Mouse (Mus musculus) T-cell, adult 2 months (primary cell): Measurements from ENCODE around the gene Erich2.
"Not testable (repeated sequence)": the region's sequence is repeated elsewhere in the genome, so short reads cannot be mapped to it uniquely, and the experiment has no call there.

Experiments
- DNase-seq: peaks from one replicate; pipeline ENCODE4 v3.0.0; 2022; ENCODE audit warnings: low spot score

Gene Erich2

DNA sequence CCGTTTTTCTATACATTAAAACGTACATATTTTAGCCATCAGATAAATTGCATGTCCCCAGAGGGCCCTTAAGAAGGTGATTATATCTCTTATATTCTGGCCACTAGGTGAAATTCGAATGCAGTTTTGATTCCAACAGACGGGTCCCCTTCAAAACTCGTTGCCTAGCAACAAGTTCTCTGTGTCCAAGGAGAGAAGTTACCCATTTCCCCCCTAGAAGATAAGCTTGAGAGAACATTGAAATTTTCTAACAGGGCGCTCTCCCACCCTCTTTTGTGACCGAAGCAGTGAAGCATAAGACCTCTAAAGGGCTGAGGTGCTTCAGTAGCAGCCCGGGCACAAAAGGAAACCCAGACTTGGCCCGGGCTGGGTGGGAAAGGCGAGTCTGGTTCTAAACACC lies at the start of gene Erich2:
Gene Erich2 (plus strand): TSS at position 324 of the 400 bp plus-strand sequence.
- DNase-seq, result no peak

DNA sequence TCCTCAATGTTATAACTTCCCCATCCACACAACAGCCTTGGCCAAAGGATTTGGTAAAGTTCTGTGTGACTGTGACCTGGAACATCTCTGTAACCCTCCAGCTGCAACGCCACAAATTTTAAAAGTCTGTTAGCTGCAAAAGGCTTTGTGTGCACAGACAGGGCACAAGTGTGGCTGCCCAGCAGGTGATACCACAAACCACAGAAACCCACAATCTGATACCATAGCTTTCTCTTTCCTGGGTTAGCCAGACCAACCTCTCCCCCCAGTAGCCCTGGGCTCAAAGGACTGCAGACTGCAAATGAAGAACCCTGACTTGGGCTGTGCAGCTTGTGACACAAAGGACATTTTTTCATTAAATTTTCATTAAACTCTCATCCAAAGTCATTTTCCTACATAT lies 45.0 kb upstream of the Erich2 start:
- DNase-seq, result no peak

DNA sequence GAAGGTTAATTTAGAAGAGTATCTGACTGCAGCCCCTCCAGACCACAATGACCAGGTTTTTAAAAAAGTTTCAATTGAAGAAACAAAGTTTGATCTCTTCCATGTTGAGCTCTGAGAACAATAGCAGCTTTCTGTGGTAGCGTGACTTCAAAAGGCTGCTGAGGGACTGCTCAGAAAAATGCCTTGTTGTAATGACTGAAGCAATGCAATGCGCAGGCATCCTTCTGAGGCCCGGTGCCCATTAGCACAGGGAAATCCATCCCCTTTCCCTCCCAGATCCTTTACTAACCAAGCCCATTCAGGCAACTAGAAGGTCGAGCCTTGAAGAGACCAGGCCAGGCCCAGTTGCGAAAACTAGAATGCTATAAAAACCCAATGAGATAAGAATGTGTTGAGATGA lies 37.5 kb upstream of the Erich2 start:
- no peak for DNase-seq

DNA sequence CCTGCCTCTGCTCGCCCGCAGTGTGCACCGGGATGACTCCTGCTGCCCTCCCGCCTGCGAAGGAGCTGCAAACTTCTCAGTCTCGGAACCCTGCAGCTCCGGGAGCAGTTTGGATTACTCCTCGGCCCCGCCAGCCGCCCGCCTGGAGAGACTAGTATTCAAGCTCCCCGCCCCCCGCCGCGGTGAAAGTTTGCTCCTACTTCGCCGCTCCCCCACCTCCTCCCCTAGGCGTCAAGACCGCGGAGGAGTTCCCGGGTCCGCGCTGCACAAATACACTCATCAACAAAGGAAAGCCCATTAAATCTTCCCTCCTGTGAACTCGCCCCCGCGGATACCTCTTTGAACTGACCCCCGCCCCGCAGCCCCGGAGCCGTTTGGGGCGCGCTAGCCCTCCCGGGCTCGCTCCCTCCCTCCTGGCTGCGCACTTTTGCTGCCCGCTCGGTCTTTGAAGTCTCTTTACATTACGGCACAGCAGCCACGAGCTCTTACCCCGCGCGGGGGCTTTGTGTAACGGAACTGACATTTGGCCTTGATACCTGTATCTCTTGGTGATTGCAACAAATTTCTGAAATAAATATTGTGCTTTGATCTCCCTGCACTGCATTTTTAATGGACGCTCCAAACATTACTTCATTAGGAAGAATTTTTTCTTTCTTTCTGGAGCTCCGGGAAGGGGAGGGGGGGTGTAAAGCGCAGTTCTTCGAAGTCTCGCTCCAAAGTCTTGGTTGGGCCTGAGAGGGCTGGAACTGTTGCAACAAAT lies 36.6 kb upstream of the Erich2 start:
- DNase-seq, result no peak

DNA sequence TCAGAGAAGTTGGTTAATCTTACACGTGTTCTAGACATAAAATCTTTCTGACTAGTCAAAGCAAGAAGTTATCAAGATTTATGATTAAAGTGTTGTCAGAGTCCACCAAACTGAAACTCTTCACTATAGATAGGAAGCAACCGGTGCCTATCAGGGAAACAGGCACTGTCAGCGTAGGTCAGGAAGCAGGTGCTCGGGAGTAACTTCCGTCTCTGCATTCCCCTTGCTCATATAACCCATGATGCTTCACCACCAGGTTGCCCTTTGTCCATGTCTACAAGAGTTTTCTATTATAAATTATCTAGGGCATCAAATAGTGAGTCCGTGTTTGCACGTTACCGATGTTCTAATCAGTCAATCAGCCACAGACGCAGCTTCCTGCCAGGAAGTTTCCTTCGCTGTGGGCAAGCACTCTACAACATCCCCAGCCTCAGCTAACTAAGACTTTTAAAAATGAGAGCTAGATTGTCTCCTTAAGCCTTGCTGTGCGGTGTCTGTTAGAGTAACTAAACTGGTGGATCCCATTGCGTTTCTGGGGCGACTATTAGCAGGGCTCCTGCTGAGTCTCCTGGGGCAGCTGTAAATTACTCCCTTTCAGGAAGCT lies 10.8 kb upstream of the Erich2 start:
- no peak for DNase-seq

DNA sequence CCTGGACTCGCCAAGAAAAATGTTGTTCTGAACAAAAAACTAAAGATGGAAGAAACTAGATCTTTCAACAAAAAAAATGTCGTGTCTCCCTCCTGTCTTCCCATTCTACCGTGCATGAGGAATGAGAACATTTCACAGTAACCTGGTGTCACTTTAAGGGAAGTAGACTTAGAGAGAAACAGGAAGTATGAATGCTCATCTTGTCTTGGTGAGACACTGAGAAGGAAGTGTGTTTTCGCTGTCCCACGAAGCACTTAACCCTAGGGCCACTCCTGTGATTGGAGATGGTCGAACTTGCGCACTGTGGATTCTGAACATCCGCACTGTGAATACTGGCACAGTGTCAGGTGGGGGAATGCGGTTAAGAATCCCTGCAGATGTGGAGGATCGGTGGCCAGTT lies 5.2 kb upstream of the Erich2 start:
- no peak for DNase-seq

DNA sequence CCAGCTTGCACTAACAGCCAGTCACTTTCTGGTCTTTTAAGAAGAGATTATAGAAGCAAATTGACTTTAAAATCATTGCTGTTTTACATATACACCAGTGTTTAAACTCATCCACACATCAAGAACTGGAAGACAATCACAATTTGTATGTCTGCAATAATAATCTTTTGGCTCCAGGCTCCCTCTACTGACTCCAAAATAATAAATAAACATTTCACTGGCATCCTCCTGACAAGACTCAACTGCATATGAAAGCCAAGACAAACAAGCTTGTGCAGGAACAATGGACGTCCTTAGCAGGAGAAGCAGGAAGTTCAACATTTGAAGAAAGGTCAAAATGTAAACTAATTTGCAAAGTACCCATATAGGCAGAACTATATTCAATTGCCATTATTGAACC lies 3.4 kb upstream of the Erich2 start:
- no peak for DNase-seq

DNA sequence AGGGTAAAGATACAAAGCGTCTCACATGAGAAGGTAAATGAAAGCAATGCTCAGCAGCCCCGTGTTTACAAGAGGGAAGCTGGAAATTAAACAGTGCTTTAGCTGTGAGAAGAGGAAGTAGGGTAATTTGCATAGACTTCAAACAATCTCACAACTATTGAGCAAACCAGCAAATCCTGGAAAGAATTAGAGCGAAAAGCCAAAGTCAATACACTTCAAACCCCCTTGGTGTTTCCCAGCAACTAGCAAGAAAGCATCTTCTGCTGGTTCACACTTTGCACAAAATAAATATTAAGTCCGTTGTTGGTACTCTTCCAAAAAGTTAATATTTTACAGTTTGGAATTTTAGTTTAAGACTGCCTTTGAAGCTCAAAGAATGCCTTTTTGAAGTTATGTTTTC lies 2.7 kb upstream of the Erich2 start:
- no peak for DNase-seq

DNA sequence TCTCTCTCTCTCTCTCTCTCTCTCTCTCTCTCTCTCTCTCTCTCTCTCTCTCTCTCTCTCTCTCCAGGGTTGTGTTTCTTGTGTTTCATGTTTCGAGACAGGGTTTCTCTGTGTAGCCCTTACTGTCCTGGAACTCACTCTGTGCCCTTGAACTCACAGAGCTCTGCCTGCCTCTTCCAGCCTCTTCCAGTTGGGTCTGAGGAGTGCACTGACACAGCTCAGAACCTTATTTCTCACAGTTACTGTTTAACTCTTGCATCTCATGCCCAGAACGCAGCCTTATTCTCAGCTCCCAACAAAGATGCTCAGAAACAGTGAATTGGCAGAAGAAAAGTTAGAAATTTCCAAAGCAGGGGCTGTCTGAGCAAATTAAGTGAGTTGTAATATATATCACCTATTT lies 2.2 kb upstream of the Erich2 start:
- no peak for DNase-seq

DNA sequence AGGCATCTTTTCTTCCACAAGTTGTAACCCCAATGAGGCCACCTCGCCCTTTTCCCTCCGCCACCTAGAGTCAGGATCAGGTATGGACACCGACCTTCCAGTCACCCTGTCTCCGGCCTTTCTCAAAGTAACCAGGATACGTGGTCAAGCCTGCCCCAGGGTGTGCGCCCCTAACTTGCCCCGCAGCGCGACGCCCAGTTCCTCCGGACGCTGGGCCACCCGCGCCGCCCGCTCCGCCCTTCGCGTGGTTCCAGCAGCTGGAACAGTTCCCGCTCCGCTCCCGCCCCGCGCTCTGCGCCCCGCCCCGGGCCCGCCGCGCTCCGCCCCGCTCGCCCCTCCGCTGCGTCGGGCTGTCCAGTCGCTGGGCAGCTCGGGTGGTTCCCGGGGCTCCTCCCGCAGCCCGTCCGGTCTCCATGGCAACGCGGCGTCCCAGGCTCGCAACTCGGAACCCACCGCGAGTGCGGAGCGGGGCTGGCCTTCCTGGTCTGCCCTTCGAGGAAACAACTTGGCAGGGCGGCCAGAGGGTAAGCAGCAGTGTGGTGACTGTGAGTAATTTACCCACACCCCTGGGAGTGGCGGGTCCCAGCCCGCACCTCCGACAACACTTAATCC lies 508 bp downstream of the Erich2 start:
- DNase-seq, result peak; percentile 4

DNA sequence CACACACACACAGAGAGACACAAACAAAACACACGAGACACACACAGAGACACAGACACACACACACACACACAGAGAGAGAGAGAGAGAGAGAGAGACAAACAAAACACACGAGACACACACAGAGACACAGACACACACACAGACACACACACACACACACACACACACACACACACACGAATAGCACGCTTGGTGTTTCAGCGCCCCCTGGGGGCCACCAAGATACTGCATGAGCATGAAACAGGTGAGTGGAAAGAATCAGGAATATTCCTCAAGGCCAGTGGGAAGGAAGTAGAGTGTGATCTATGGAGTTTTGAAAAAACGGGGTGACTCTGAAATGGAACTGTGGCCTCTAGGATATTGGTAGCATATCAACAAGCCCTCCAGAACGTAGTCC lies 29.7 kb downstream of the Erich2 start:
- DNase-seq, result not testable (repeated sequence)

DNA sequence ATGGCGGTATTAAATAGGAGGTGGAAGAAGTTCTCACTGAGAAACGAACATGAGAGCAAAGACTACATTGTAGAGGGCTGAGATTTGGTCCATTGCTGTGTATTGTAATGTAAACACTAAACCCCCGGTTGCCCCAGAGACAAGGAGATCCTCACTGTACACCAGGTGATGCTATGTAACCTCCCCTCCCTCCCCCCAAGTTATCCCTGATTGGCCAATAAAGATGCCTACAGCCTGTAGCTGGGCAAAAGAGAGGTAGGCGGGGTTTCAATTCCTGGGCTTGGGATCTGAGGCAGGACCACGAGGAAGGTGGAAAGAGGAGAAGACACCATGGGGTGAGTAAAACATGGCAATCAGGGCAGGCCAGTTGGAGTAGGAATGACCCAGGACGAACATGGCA lies 42.1 kb downstream of the Erich2 start:
- no peak for DNase-seq

DNA sequence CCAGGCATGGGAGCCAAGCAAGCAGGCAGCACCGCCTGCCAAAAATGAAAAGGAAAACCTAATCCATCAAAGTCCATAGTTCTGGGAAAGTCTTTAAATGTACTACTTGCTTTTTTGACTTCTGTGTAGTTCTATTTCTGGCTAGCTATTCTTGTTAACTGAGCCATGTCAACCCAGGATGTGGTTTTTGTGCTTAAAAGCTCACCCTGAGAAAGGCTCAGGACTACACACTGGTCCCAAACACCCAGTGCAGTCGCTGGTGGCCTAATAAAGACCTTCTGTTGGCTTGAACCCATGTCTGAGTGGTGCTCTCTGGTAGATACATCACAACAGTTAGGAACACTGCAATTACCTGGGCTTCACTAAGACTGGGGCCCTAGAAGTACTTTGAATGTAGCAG lies 42.8 kb downstream of the Erich2 start:
- no peak for DNase-seq

DNA sequence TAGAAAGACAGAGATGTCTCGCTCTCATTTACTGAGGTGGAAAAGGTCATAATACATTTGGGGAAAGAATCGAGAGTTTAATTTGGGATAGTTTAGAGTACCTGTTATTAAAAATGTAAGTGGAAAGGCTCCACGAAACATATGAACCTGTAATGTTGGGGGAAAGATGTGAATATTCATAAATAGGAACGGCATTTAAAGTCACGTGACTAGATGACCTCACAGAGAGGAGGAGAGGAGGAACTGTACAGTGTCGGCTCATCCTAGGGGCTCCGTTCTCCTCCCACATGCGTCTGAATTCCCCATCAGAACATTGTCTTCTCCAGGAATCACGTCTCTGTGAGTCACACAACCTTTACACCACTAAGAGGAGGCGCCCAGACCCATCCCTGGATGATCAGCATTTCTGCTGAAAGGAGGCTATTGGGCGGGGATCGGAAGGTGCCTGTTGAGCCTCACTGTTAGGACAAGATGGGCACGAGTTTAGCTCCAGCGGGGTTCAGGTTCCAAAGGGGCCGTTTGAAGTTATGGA lies 43.5 kb downstream of the Erich2 start:
- no peak for DNase-seq

DNA sequence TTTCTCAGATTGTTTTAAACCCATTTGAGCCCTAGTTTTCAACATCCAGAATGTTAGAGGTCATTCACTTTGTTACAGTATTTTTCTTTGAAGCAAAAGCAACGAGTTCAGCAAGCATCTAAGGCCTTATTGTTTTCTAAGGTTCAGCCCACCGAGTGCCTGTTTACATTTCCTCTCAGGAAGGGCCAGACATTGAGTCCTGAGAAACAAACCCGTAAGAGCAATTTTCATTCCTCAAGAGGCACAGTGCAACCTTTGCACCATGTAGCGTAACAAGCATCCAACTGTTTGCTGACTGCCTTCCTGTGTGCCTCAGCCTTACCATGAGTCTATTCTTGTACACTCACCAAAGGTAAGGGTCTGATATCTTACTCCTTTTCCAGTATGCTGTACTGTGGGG lies 44.2 kb downstream of the Erich2 start, which contains the start of gene Gad1:
Gene Gad1 (plus strand): TSS at position 301 of the 400 bp plus-strand sequence.
- no peak for DNase-seq

DNA sequence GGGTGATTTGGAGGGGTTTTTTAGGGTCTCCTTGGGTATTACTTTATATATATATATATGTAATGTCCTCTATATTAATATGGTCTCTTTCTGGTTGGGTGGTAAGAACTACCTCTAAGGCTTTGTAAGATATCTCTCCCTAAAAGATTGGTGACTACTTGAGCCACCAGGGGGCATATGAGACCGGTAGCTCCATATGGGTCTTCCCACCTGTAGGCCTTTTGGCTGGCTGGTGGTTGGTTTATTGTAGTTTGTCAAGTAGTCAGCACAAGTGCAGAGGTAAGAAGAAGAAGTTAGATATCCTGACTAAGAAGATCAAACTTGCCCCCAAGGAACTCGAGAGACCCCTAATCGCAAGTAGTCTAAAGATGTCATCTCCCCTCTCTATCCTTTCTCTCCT lies 45.2 kb downstream of the Erich2 start:
- DNase-seq, result no peak

DNA sequence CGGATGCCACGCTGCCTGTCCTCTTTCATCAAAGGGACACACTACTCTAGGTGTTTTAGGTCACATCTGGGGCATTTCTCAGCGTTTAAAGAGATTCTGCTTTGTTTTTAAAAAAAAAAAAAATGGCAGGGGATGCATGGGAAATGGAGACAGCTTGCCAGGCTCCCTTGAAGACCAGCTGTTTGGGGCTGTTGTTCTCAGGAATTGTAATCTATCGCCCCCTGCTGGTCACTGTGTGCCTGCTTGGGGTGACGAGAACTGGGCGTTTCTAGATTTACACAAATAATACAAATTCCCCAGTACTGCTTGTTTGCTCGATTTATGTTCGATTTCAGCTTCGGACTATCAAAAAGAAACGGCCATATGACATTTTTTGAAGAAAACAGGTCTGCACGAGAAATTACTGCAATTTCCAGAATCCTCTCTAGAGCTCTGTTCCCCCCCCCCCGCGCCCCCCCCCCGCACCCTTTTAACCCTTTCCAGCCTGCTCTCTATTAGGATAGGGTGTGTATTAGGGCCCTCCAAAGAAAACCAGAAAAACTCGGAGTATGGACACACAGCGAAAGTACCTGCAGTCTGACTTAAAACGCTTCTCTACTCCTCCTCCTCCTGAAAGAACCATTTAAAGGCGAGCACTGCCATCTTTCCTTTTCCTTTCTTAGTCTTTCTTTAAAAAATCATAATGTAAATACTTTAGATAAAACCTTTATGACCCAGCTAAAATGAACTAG lies 49.7 kb downstream of the Erich2 start:
- peak; percentile 58 for DNase-seq

DNA sequence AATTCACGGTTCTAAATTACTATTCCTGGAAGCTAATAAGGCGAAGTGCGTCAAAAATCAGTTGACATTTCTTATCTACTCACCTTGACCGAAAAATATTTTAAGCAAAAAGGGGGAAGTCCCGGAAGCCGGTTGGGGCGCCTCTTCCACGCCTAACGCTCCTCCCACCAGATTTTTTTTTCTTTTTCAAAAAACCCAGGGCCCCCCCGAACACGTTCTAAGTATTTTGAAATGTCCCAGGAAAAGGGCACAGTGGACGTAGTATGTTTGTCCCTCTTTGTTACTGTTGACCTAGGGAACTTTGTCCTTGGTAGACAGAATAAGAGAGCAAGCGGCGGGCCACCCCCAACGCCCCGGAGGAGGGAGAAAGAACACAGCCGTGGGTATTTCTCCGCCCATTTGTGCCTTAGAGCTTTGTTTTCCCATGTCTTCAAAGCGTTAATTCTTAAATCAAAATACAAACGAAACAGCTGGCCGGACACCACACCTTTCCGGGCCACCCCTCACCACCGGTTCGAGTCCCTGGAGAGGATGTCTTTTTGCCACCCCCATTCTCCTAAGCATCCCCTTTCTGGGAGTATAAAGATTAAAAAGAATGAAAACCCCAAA lies 50.3 kb downstream of the Erich2 start:
- DNase-seq, result no peak

DNA sequence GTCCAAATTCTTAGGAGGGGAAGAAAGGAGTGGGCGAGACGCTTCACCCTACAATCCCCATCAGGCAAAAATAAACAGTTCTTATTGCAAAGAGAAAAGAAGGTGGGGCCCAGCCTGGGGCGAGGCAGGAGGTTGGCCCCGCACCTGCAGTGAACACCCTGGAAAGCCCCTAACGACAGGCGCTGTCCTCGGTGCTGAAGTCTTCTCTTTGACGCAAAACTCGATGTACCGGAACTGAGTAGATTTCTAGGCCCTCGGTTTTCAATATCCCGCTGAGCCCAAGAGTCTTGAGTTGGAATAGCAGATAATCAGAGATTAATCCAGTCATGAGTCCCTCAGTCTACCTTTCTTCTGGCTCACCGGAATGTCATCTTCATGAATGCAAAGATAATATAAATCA lies 50.9 kb downstream of the Erich2 start:
- DNase-seq, result peak; percentile 62

DNA sequence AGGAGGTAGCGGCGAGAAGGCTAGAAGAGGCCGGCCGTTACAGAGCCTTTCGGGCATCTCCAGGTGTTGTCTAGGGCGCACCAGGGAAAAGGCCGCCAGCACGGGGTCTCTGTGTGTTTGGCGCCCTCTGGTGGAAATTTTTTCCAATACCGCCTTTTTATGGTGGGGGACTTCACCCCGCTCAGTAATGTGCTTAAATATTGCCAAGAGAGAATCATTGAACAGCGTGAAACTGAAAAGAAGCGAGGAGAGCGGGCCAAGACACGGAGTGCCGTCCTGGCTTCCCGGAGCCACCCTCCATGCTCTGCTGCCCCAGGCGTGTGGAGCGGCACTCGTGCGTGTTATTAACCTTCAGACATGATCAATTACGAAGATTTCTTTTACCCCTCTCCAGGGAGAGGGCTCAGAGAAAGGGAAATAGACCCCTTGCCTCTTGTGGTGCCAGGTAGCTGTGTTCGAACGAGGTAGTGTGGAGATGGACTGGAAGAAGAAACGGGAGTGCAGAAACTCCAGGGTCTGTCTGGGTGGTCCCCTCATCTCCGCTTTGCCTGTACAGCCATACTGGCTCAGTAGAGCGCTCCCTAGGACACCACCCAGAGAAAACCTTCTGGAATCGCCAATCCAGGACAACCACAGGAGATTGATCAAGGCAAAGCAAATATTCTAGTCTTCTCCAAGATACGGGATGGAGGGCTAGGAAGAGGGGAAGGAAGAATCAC lies 52.6 kb downstream of the Erich2 start:
- no peak for DNase-seq

DNA sequence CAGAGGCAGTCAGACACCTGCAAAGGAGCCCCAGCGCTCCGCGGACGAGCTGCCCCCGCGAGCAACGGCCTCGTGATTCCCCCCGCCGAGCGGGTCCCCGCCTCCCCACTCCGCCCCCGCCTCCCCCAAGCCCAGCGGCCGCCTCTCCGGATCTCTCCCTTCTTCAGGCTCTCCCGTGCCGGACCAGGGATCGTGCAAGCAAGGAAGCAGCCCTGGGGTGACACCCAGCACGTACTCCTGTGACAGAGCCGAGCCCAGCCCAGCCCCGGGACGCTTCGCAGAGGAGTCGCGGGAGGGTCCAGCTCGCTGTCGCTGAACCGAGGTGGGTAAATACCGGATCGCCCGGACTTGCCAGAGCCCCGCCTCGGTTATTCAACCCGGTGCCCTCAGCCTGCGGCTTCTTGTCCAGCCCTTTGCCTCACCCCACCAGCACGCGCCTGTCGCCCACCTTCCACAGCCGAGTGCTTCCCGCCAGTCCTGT lies 53.4 kb downstream of the Erich2 start:
- DNase-seq, result no peak
